Mouse (Mus musculus): ENCODE measurements around the gene Plekhg6. TPM values are rescaled to one million over a fixed set of nuclear protein-coding genes. Genes with fewer than 3 reads are reported as not detected.

Plekhg6 gene
- polyA plus RNA-seq, 1 experiment from 2014 or later = 0.30 TPM

GRCm38 (mm10) chr6:125422051-125422822 lies 41.6 kb upstream of the Plekhg6 start:
- no peaks in the 10 kb centered on the region for H3K27me3 ChIP-seq (replicated peaks; ENCODE audit: control insufficient read depth, insufficient read depth, low read length)
- H3K36me3 ChIP-seq (ENCODE audit: control insufficient read depth, insufficient read depth, low read length) = no peaks in the 10 kb centered on the region
- DNase-seq (ENCODE audit: low spot score) = peak; percentile 80
- no peak overlapping the region for H3K9ac ChIP-seq (ENCODE audit: low read depth, low read length)
- WGBS = 21% methylated on average over 20 of the region's 20 CpGs
- peak overlapping the region; percentile 32; the same call in 1 of the 2 replicates for H3K27ac ChIP-seq (ENCODE audit: low read depth, low read length)
- H3K4me1 ChIP-seq (replicated peaks; ENCODE audit: control insufficient read depth, insufficient read depth, low read length) = peaks cover 11% of the 10 kb centered on the region
- H3K4me3 ChIP-seq (ENCODE audit: low read depth, low read length) = peak overlapping the region; percentile 27
- peak overlapping the region; percentile 60 for H3K4me2 ChIP-seq
- H3K9me3 ChIP-seq (ENCODE audit: control insufficient read depth, low read length) = no peaks in the 10 kb centered on the region
- peak; percentile 66 for ATAC-seq (replicated peaks; ENCODE audit: low FRiP score)

- H3K9me3 ChIP-seq (ENCODE audit: control insufficient read depth, low read length) = no peaks in the 10 kb centered on the region
- 70% methylated on average over 16 of the region's 16 CpGs for WGBS
- H3K4me2 ChIP-seq = no peak overlapping the region
- no peak for ATAC-seq (replicated peaks; ENCODE audit: low FRiP score)
- no peak overlapping the region for H3K4me3 ChIP-seq (ENCODE audit: low read depth, low read length)
- H3K4me1 ChIP-seq (replicated peaks; ENCODE audit: control insufficient read depth, insufficient read depth, low read length) = peaks cover 7% of the 10 kb centered on the region
- no peak overlapping the region for H3K27ac ChIP-seq (ENCODE audit: low read depth, low read length)
- DNase-seq (ENCODE audit: low spot score) = no peak
- H3K9ac ChIP-seq (ENCODE audit: low read depth, low read length) = no peak overlapping the region
- no peaks in the 10 kb centered on the region for H3K36me3 ChIP-seq (ENCODE audit: control insufficient read depth, insufficient read depth, low read length)
- no peaks in the 10 kb centered on the region for H3K27me3 ChIP-seq (replicated peaks; ENCODE audit: control insufficient read depth, insufficient read depth, low read length)
Observed at GRCm38 (mm10) chr6:125420458-125421063, 40.0 kb upstream of the Plekhg6 start.

DNA sequence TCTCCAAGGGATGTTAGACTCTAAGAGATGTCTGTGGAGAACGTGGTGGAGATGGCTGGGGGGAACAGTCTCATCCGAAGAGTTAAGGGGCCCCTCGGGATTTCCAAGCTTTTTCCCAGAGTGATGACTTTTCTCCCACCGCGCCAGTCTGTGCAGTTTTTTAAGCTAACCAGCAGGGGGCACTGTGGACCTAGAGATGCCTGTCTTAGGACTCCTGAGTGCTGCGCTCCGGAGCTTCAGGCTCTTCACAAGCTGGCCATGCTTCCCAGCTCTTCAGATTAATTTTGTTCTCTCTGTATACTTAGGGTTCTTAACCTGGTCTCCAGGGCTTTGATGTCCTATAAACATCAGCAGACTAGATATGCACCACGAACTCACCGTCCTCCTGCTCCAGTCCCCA lies 38.2 kb upstream of the Plekhg6 start:
- H3K4me2 ChIP-seq = no peak overlapping the region
- no peaks in the 10 kb centered on the region for H3K36me3 ChIP-seq (ENCODE audit: control insufficient read depth, insufficient read depth, low read length)
- H3K9ac ChIP-seq (ENCODE audit: low read depth, low read length) = no peak overlapping the region
- 11% methylated on average over 9 of the region's 9 CpGs for WGBS
- H3K4me1 ChIP-seq (replicated peaks; ENCODE audit: control insufficient read depth, insufficient read depth, low read length) = peaks cover 7% of the 10 kb centered on the region
- no peak overlapping the region for H3K4me3 ChIP-seq (ENCODE audit: low read depth, low read length)
- peak; percentile 80 for DNase-seq (ENCODE audit: low spot score)
- no peaks in the 10 kb centered on the region for H3K9me3 ChIP-seq (ENCODE audit: control insufficient read depth, low read length)
- no peak for ATAC-seq (replicated peaks; ENCODE audit: low FRiP score)
- H3K27ac ChIP-seq (ENCODE audit: low read depth, low read length) = no peak overlapping the region
- H3K27me3 ChIP-seq (replicated peaks; ENCODE audit: control insufficient read depth, insufficient read depth, low read length) = no peaks in the 10 kb centered on the region

- no peaks in the 10 kb centered on the region for H3K27me3 ChIP-seq (replicated peaks; ENCODE audit: control insufficient read depth, insufficient read depth, low read length)
- WGBS = 78% methylated on average over 9 of the region's 9 CpGs
- H3K9me3 ChIP-seq (ENCODE audit: control insufficient read depth, low read length) = no peaks in the 10 kb centered on the region
- no peaks in the 10 kb centered on the region for H3K4me1 ChIP-seq (replicated peaks; ENCODE audit: control insufficient read depth, insufficient read depth, low read length)
- no peak overlapping the region for H3K9ac ChIP-seq (ENCODE audit: low read depth, low read length)
- no peak for DNase-seq (ENCODE audit: low spot score)
- no peak overlapping the region for H3K4me3 ChIP-seq (ENCODE audit: low read depth, low read length)
- no peak overlapping the region for H3K27ac ChIP-seq (ENCODE audit: low read depth, low read length)
- no peak for ATAC-seq (replicated peaks; ENCODE audit: low FRiP score)
- no peak overlapping the region for H3K4me2 ChIP-seq
- H3K36me3 ChIP-seq (ENCODE audit: control insufficient read depth, insufficient read depth, low read length) = no peaks in the 10 kb centered on the region
Observed at GRCm38 (mm10) chr6:125413326-125413725, 32.7 kb upstream of the Plekhg6 start.

DNA sequence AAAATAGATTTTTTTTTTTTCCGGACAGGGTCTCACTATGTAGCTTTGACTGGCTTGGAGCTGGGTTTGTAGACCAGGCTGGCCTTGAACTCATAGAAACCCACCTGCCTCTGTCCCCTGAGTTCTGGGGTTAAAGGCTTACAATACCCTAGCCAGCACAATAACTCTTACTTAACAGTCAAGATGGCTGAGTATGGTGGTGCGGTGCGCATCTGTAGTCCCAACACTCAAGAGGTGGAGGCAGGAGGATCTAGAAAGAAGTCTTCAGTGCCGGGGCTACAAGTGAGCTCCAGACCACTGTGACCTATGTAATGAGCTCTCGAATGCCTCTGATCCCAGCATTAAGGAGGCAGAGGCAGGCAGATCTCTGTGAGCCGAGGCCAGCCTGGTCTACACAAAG lies 31.1 kb upstream of the Plekhg6 start:
- Histone ChIP-seq H3K27me3 (replicated peaks; ENCODE audit: control insufficient read depth, insufficient read depth, low read length) (no peaks in the 10 kb centered on the region), H3K4me1 (replicated peaks; ENCODE audit: control insufficient read depth, insufficient read depth, low read length) (no peaks in the 10 kb centered on the region)
- DNase-seq (ENCODE audit: low spot score) = no peak

DNA sequence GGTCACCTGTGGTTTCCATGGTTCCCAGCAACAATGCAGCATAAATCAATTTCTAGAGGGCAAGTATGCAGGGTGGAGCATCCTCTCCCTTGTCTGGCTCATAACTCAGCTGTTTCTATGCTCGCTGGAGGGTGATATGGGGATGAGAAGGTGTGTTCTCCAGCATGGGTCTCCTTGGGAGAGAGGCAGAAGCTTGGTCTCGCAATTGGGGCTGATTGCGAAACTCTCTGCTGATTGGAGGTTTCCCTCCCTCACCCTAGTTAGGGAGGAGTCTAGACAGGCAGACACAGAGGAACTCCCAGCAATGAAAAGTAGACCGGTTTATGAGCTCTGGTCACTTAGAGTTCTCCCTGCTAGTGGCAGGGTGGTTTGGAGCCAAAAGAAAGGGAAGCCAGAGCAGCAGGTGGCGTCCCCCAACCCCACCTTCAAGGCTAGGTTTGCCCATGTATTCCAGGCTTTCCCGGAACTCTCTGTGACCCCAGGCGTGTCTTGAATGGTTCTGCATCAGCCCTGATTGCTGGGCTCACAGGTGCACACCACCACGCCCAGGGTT lies 30.5 kb upstream of the Plekhg6 start:
- no peak for ATAC-seq (replicated peaks; ENCODE audit: low FRiP score)
- WGBS = 50% methylated on average over 8 of the region's 8 CpGs

More for the DNA sequence above, 31.1 kb upstream of the Plekhg6 start:
- Histone ChIP-seq H3K9me3 (ENCODE audit: control insufficient read depth, low read length) (no peaks in the 10 kb centered on the region), H3K27ac (ENCODE audit: low read depth, low read length) (no peak overlapping the region), H3K36me3 (ENCODE audit: control insufficient read depth, insufficient read depth, low read length) (no peaks in the 10 kb centered on the region), H3K4me2 (no peak overlapping the region), H3K4me3 (ENCODE audit: low read depth, low read length) (no peak overlapping the region), H3K9ac (ENCODE audit: low read depth, low read length) (no peak overlapping the region)
- 86% methylated on average over 6 of the region's 6 CpGs for WGBS
- no peak for ATAC-seq (replicated peaks; ENCODE audit: low FRiP score)

DNA sequence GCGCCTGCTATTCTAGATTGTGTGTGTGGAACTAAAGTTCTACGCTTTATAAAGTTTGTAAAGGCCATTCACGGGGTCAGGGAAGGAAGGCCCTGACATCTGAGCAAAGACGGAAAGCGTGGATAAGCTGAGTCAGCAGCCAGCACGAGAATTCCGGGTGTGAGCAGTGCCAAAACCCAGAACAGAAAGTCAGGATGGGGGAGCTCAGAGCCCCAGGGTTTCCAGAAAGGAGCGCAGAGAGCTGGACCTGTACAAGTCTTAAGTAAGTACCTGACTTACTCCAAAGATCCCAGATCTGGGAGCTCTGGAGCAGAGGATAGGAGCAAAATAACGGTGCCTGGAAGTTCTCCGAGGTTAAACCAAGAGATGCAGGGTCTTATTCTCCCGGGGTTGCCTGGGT lies 30.0 kb upstream of the Plekhg6 start:
- no peak for ATAC-seq (replicated peaks; ENCODE audit: low FRiP score)
- no peaks in the 10 kb centered on the region for H3K4me1 ChIP-seq (replicated peaks; ENCODE audit: control insufficient read depth, insufficient read depth, low read length)
- H3K4me2 ChIP-seq = no peak overlapping the region; the same call in 1 of the 2 replicates
- H3K27ac ChIP-seq (ENCODE audit: low read depth, low read length) = no peak overlapping the region
- WGBS = 64% methylated on average over 11 of the region's 11 CpGs
- no peak overlapping the region for H3K9ac ChIP-seq (ENCODE audit: low read depth, low read length)
- no peaks in the 10 kb centered on the region for H3K36me3 ChIP-seq (ENCODE audit: control insufficient read depth, insufficient read depth, low read length)
- H3K9me3 ChIP-seq (ENCODE audit: control insufficient read depth, low read length) = no peaks in the 10 kb centered on the region
- H3K4me3 ChIP-seq (ENCODE audit: low read depth, low read length) = no peak overlapping the region
- no peak for DNase-seq (ENCODE audit: low spot score)
- no peaks in the 10 kb centered on the region for H3K27me3 ChIP-seq (replicated peaks; ENCODE audit: control insufficient read depth, insufficient read depth, low read length)

More for the DNA sequence above, 30.5 kb upstream of the Plekhg6 start:
- no peaks in the 10 kb centered on the region for H3K9me3 ChIP-seq (ENCODE audit: control insufficient read depth, low read length)
- no peaks in the 10 kb centered on the region for H3K36me3 ChIP-seq (ENCODE audit: control insufficient read depth, insufficient read depth, low read length)
- H3K9ac ChIP-seq (ENCODE audit: low read depth, low read length) = no peak overlapping the region
- no peak overlapping the region for H3K27ac ChIP-seq (ENCODE audit: low read depth, low read length)
- no peak overlapping the region for H3K4me3 ChIP-seq (ENCODE audit: low read depth, low read length)
- no peak overlapping the region; the same call in 1 of the 2 replicates for H3K4me2 ChIP-seq
- H3K27me3 ChIP-seq (replicated peaks; ENCODE audit: control insufficient read depth, insufficient read depth, low read length) = no peaks in the 10 kb centered on the region
- DNase-seq (ENCODE audit: low spot score) = no peak
- no peaks in the 10 kb centered on the region for H3K4me1 ChIP-seq (replicated peaks; ENCODE audit: control insufficient read depth, insufficient read depth, low read length)

DNA sequence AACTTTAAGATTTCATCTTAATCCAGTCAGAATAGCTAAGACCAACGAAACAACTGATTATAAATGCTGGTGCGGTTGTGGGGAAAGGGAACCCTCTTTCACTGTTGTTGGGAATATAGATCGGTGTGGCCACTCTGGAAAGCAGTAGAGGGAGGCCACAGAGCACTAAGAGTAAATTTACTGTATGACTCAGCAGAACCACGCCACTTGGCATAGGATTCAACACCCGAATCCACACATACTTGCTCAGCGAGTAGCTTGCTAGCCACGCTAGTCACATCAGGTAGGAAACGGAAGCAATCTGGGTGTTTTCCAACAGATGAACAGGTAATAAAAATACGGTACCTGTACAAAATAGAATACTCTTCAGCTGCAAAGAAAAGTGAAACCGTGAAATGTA lies 27.1 kb upstream of the Plekhg6 start:
- Histone ChIP-seq H3K27ac (ENCODE audit: low read depth, low read length) (no peak overlapping the region), H3K27me3 (replicated peaks; ENCODE audit: control insufficient read depth, insufficient read depth, low read length) (no peaks in the 10 kb centered on the region), H3K4me1 (replicated peaks; ENCODE audit: control insufficient read depth, insufficient read depth, low read length) (no peaks in the 10 kb centered on the region), H3K4me3 (ENCODE audit: low read depth, low read length) (no peak overlapping the region), H3K36me3 (ENCODE audit: control insufficient read depth, insufficient read depth, low read length) (no peaks in the 10 kb centered on the region), H3K9me3 (ENCODE audit: control insufficient read depth, low read length) (no peaks in the 10 kb centered on the region), H3K4me2 (no peak overlapping the region), H3K9ac (ENCODE audit: low read depth, low read length) (no peak overlapping the region)
- 86% methylated on average over 10 of the region's 10 CpGs for WGBS
- DNase-seq (ENCODE audit: low spot score) = no peak
- ATAC-seq (replicated peaks; ENCODE audit: low FRiP score) = no peak
